Mouse (Mus musculus) forebrain, embryonic 15.5 days (tissue): ENCODE results near the gene Sec14l1. TPM values are rescaled to one million over a fixed set of nuclear protein-coding genes. Genes with fewer than 3 reads are reported as not detected.
"Not testable (repeated sequence)": the region's sequence is repeated elsewhere in the genome, so short reads cannot be mapped to it uniquely, and the experiment has no call there.

Experiments
- ATAC-seq: fragments of 200-750 bp; cut with Nextera tagmentation; replicated peaks from 2 replicates; pipeline ENCODE4 v1.8.0; 2017; ENCODE audit warnings: mild to moderate bottlenecking, moderate TSS enrichment, moderate library complexity
- H3K27ac ChIP-seq: fragments of 300-500 bp; sonication (generic); replicated peaks from 2 replicates; pipeline ENCODE4 v1.5.1; 2015; ENCODE audit warnings: mild to moderate bottlenecking, inconsistent platforms
- H3K27me3 ChIP-seq: fragments of 300-500 bp; sonication (generic); 2 replicates; pipeline ENCODE4 v1.6.1; 2015; ENCODE audit warnings: inconsistent platforms
- H3K36me3 ChIP-seq: fragments of 300-500 bp; sonication (generic); 2 replicates; pipeline ENCODE4 v1.6.1; 2015; ENCODE audit warnings: mild to moderate bottlenecking, inconsistent platforms
- H3K4me1 ChIP-seq: fragments of 300-500 bp; sonication (generic); 2 replicates; pipeline ENCODE4 v1.6.1; 2015; ENCODE audit warnings: inconsistent platforms
- H3K4me2 ChIP-seq: fragments of 300-500 bp; sonication (generic); replicated peaks from 2 replicates; pipeline ENCODE4 v1.6.1; 2015; ENCODE audit warnings: mild to moderate bottlenecking, inconsistent platforms
- H3K4me3 ChIP-seq: fragments of 300-500 bp; sonication (generic); 2 replicates; pipeline ENCODE4 v1.5.1; 2015; ENCODE audit warnings: mild to moderate bottlenecking, inconsistent platforms
- H3K9ac ChIP-seq: fragments of 300-500 bp; sonication (generic); replicated peaks from 2 replicates; pipeline ENCODE4 v1.6.1; 2015; ENCODE audit warnings: mild to moderate bottlenecking, inconsistent platforms
- H3K9me3 ChIP-seq: fragments of 300-500 bp; sonication (generic); 2 replicates; pipeline ENCODE4 v1.6.1; 2016; ENCODE audit warnings: inconsistent platforms
- WGBS: fragments of 180-500 bp; shearing (Covaris S2); methylation state at CpG from one replicate; pipeline ENCODE4 v1.1.7; 2015; ENCODE audit warnings: mixed read lengths; 5-methylcytosine and 5-hydroxymethylcytosine counted together
- polyA plus RNA-seq: library from polyadenylated mRNA; unstranded; fragments of >200 nt; fragmentation: Nextera tagmentation; extraction: Ambion mirVana; gene quantifications from 2 replicates; pipeline ENCODE4 v1.2.1, GENCODE M21; 2015

Sec14l1 gene
- polyA plus RNA-seq, result 69.4 and 76.8 TPM in 2 replicates

GRCm38 (mm10) chr11:117114592-117115345, at the start of gene Sec14l1:
Gene Sec14l1 (plus strand): TSS chr11:117115168.
- Histone ChIP-seq H3K9me3 (no peaks in the 10 kb centered on the region), H3K4me1 (peaks cover 47% of the 10 kb centered on the region), H3K4me2 (peak within 1 kb of the TSS; percentile 67), H3K27me3 (no peaks in the 10 kb centered on the region), H3K36me3 (0 out of 2 replicates have a peak, but pooled peaks cover 5% of the 10 kb centered on the region), H3K4me3 (peak within 1 kb of the TSS; percentile 80), H3K27ac (peak within 1 kb of the TSS; percentile 98), H3K9ac (peak within 1 kb of the TSS; percentile 81)
- peak; percentile 94 for ATAC-seq
- 2% methylated on average over 63 of the region's 67 CpGs for WGBS

- H3K9me3 ChIP-seq, H3K4me2 ChIP-seq, ATAC-seq, H3K4me3 ChIP-seq, H3K9ac ChIP-seq, H3K36me3 ChIP-seq, H3K27ac ChIP-seq, H3K27me3 ChIP-seq: not testable (repeated sequence)
- peaks cover 17% of the 10 kb centered on the region for H3K4me1 ChIP-seq
- WGBS, result 80% methylated on average over 5 of the region's 5 CpGs
Measured at GRCm38 (mm10) chr11:117065602-117066001, 49.4 kb upstream of the Sec14l1 start.

DNA sequence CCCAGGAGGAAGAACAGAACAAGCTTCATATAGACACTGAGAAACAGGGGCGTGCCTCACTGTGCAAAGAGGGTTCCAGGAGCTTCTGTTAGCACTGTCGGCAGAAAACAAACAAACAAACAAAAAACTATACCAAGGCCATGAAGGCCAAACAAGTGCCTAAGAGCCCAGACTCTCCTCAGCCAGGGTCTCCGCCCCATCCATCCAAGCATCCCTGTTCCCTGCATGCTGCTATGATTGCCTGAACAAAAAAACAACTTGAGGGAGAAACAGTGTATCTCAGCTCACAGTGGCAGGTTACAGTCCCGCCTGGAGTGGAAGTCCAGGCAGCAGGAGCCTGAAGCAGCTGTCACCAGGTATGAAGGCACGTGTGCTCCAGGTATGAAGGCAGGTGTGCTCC, 48.2 kb upstream of the Sec14l1 start:
- Histone ChIP-seq H3K27ac (peak overlapping the region; percentile 46; the same call in 1 of the 2 replicates), H3K4me3 (no peak overlapping the region), H3K4me2 (no peak overlapping the region), H3K36me3 (no peaks in the 10 kb centered on the region), H3K27me3 (0 out of 2 replicates have a peak, but pooled peaks cover 3% of the 10 kb centered on the region), H3K4me1 (peaks cover 14% of the 10 kb centered on the region), H3K9me3 (no peaks in the 10 kb centered on the region), H3K9ac (no peak overlapping the region)
- WGBS, result 75% methylated on average over 5 of the region's 5 CpGs
- ATAC-seq, result no peak

DNA sequence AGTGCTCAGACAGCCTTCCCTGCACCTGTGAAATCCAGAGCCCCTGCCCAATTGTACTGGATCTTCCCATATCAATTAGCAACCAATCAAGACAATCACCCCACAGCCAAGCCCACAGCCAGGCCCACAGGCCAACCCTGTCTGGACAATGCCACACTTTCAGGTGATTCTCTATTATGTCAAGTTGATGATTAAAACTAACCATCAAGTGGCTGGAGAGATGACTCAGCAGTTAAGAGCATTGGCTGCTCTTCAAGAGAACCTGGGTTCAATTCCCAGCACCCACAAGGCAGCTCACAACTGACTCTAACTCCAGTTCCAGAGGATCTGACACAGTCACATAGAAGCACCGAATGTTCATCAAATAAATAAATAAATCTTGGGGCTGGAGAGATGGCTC, 46.6 kb upstream of the Sec14l1 start:
- WGBS, result 92% methylated on average over 1 of the region's 1 CpGs
- H3K4me2 ChIP-seq, result no peak overlapping the region
- H3K4me3 ChIP-seq, result no peak overlapping the region
- peaks cover 3% of the 10 kb centered on the region for H3K4me1 ChIP-seq
- ATAC-seq, result no peak
- H3K27ac ChIP-seq, result no peak overlapping the region
- H3K9ac ChIP-seq, result no peak overlapping the region
- no peaks in the 10 kb centered on the region for H3K9me3 ChIP-seq
- H3K36me3 ChIP-seq, result no peaks in the 10 kb centered on the region
- 0 out of 2 replicates have a peak, but pooled peaks cover 3% of the 10 kb centered on the region for H3K27me3 ChIP-seq

DNA sequence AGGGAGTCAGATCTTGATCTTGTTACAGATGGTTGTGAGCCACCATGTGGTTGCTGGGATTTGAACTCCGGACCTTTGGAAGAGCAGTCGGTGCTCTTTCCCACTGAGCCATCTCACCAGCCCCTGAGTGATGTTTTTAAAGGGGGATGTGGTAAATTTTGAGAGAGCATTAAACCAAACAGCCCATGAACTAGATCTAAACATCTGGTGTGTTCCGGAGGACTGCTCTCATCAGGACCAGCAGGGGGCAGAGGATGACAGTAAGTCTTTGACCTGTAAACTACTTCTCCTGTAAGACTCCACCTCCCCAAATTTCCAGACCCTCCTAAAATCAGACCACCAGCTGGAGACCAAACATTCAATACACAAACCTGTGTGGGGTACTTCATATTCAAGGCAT, 45.9 kb upstream of the Sec14l1 start:
- Histone ChIP-seq H3K4me1 (no peaks in the 10 kb centered on the region), H3K36me3 (no peaks in the 10 kb centered on the region), H3K4me2 (no peak overlapping the region), H3K9me3 (no peaks in the 10 kb centered on the region), H3K27ac (no peak overlapping the region), H3K4me3 (no peak overlapping the region), H3K27me3 (0 out of 2 replicates have a peak, but pooled peaks cover 3% of the 10 kb centered on the region), H3K9ac (no peak overlapping the region)
- WGBS, result 87% methylated on average over 3 of the region's 3 CpGs
- no peak for ATAC-seq

GRCm38 (mm10) chr11:117070711-117071110, 44.3 kb upstream of the Sec14l1 start:
- 89% methylated on average over 7 of the region's 7 CpGs for WGBS
- no peak for ATAC-seq
- Histone ChIP-seq H3K4me3 (no peak overlapping the region), H3K4me1 (no peaks in the 10 kb centered on the region), H3K27me3 (0 out of 2 replicates have a peak, but pooled peaks cover 3% of the 10 kb centered on the region), H3K27ac (no peak overlapping the region), H3K9me3 (no peaks in the 10 kb centered on the region), H3K9ac (no peak overlapping the region), H3K4me2 (no peak overlapping the region), H3K36me3 (no peaks in the 10 kb centered on the region)

- Histone ChIP-seq H3K27ac (no peak overlapping the region), H3K4me3 (no peak overlapping the region), H3K4me2 (no peak overlapping the region), H3K9me3 (no peaks in the 10 kb centered on the region), H3K27me3 (0 out of 2 replicates have a peak, but pooled peaks cover 3% of the 10 kb centered on the region), H3K4me1 (peaks cover 6% of the 10 kb centered on the region), H3K9ac (no peak overlapping the region), H3K36me3 (no peaks in the 10 kb centered on the region)
- under 1% methylated on average over 13 of the region's 13 CpGs for WGBS
- ATAC-seq, result 0 out of 2 replicates have a peak, but pooled peaks have one; percentile 39
Measured at GRCm38 (mm10) chr11:117072128-117072527, 42.8 kb upstream of the Sec14l1 start.

GRCm38 (mm10) chr11:117073426-117073825, 41.5 kb upstream of the Sec14l1 start:
- Histone ChIP-seq H3K27ac (no peak overlapping the region), H3K9ac (no peak overlapping the region), H3K4me1 (peaks cover 18% of the 10 kb centered on the region), H3K4me2 (no peak overlapping the region), H3K36me3 (0 out of 2 replicates have a peak, but pooled peaks cover under 1% of the 10 kb centered on the region), H3K9me3 (no peaks in the 10 kb centered on the region), H3K4me3 (no peak overlapping the region), H3K27me3 (0 out of 2 replicates have a peak, but pooled peaks cover 3% of the 10 kb centered on the region)
- 95% methylated on average over 9 of the region's 9 CpGs for WGBS
- ATAC-seq, result no peak

DNA sequence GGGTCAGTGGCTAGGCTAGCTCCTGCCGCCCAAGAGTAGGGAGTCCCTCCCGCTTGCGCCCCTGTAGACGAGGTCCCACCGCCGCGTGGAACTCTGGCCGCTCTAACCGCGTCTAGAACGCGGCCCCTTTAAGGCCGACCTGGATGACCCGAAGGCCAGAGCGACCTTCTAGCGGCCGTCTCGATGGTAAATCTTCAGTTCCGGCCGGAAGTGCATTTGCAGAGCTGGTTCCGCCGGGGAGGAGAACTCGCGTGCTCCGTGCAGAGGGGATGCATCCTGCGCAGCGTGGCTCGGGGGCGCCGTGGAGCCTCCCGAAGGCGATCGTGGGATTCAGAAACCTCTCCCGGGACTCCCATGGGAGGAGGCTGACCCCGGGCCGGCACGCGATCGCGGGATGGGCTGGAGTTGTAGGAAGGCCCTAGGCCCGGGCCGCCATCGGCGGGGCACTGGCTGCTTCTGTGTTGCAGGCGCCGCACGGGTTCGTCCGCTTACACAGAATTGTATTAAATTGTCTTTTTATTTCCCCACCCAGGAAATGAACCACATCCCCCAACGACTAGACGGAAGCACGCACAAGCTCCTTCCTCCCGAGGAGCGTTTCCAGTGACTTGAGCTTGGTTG, 38.3 kb upstream of the Sec14l1 start:
- H3K27ac ChIP-seq, result peak overlapping the region; percentile 77
- peak overlapping the region; percentile 88 for H3K4me3 ChIP-seq
- H3K36me3 ChIP-seq, result peaks cover 27% of the 10 kb centered on the region
- H3K4me1 ChIP-seq, result peaks cover 26% of the 10 kb centered on the region
- peak overlapping the region; percentile 81 for H3K4me2 ChIP-seq
- H3K27me3 ChIP-seq, result no peaks in the 10 kb centered on the region
- ATAC-seq, result peak; percentile 59
- no peaks in the 10 kb centered on the region for H3K9me3 ChIP-seq
- H3K9ac ChIP-seq, result peak overlapping the region; percentile 97
- WGBS, result under 1% methylated on average over 54 of the region's 54 CpGs

- H3K4me2 ChIP-seq, result peak overlapping the region; percentile 81
- H3K9ac ChIP-seq, result peak overlapping the region; percentile 97
- no peaks in the 10 kb centered on the region for H3K9me3 ChIP-seq
- H3K4me3 ChIP-seq, result peak overlapping the region; percentile 88
- ATAC-seq, result no peak
- peaks cover 31% of the 10 kb centered on the region for H3K4me1 ChIP-seq
- H3K27ac ChIP-seq, result 0 out of 2 replicates have a peak overlapping the region, but pooled peaks have one; percentile 77
- H3K27me3 ChIP-seq, result no peaks in the 10 kb centered on the region
- 6% methylated on average over 8 of the region's 8 CpGs for WGBS
- peaks cover 27% of the 10 kb centered on the region for H3K36me3 ChIP-seq
Measured at GRCm38 (mm10) chr11:117077227-117077626, 37.7 kb upstream of the Sec14l1 start.

DNA sequence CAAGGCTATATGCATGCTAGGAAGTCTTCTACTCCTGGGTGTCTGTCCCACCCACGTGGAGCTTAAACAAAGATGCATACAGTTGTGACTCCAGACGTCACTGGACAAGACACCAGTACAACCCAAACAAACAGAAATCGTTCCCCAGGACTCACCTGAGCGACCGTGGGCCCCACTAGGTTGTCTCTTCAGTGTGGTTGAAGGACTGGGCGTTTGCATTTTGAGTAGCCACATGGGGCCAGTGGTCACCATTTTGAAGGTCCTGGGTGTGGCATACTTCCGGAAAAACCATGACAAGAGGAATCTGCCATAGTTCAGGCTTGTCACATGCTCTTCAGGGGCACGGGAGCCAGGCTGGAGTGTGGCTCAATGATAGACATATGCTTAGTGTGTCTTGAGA, 37.1 kb upstream of the Sec14l1 start:
- Histone ChIP-seq H3K9ac (0 out of 2 replicates have a peak overlapping the region, but pooled peaks have one; percentile 97), H3K4me3 (peak overlapping the region; percentile 88), H3K9me3 (no peaks in the 10 kb centered on the region), H3K27ac (no peak overlapping the region), H3K36me3 (peaks cover 27% of the 10 kb centered on the region), H3K27me3 (no peaks in the 10 kb centered on the region), H3K4me2 (peak overlapping the region; percentile 81), H3K4me1 (peaks cover 34% of the 10 kb centered on the region)
- 86% methylated on average over 8 of the region's 8 CpGs for WGBS
- ATAC-seq, result no peak

DNA sequence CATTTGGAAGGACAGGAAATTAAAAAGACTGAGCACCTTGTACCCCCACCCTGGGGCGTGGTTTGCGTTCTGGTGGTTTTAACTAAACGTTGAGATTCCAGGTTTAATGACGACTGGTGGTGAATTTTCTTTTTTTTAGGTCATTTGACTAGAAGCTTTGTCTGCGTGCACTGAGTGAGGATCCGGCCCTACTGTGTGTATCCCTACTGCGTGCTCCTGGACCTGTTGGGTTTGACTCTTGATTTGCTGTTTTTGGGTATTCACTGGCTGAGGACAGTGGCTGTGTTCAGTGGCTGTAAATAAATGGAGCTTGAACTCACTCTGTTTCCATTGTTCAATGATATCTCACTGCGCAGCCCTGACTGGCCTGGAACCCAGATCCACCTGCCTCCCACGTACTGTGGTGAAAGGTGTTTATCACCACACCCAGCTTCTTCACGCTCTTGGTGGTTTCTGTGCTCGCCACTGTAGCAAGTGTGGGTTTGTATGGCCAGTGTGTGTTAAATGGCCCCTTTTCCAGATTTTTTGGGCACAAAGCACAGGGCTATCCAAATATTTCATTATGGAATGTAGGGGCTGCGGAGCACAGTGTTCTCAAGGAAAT, 36.2 kb upstream of the Sec14l1 start:
- no peaks in the 10 kb centered on the region for H3K27me3 ChIP-seq
- peaks cover 27% of the 10 kb centered on the region for H3K36me3 ChIP-seq
- no peak overlapping the region for H3K4me2 ChIP-seq
- H3K4me1 ChIP-seq, result peaks cover 34% of the 10 kb centered on the region
- 94% methylated on average over 12 of the region's 12 CpGs for WGBS
- H3K9ac ChIP-seq, result no peak overlapping the region
- no peak overlapping the region for H3K27ac ChIP-seq
- H3K4me3 ChIP-seq, result no peak overlapping the region
- no peak for ATAC-seq
- no peaks in the 10 kb centered on the region for H3K9me3 ChIP-seq
